Comparison of ENCODE assay signal across 23 mouse cellular contexts in the genomic region with DNA sequence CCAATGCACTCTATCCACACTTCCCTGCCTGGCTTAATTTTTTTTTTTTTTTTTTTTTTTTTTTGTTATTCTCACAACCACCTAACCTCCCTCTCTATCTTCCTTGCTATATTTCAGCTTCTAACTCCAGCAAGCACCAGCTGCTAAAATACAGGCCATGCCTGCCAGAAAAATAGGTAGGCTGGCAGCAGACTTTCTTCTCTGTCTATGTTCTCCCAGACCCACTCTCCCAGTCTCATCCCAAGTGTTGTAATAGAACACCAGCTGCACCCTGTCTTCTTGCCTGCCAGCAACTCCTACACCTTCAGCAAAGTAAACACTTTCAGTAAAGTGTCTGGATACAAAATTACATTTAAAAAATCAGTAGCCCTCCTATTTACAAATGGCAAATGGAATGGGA.
DNase-seq lines count a peak whose midpoint lies in the region; ATAC-seq lines count a peak whose summit lies in the region.
"Had no signal": no experiment of that assay in that cellular context is flagged by ENCODE, and none has a peak within 500 bp of the region (broad histone marks: within the 10 kb centered on the region; RNA-seq: fewer than 3 reads in every experiment).

No protein-coding gene starts in this region.

- no peaks in the 10 kb centered on the region for H3K4me1 ChIP-seq in intestine, embryonic 15.5 days (replicated peaks)
- H3K4me1 ChIP-seq: forebrain, embryonic 10.5 days; hindbrain, embryonic 12.5 days; limb, embryonic 10.5 days; midbrain, embryonic 15.5 days; stomach, embryonic 15.5 days had no signal

- H3K9ac ChIP-seq in intestine, embryonic 15.5 days: no peak overlapping the region
- H3K9ac ChIP-seq: hindbrain, embryonic 12.5 days; midbrain, embryonic 15.5 days; stomach, embryonic 15.5 days had no signal

- H3K4me3 ChIP-seq in intestine, embryonic 15.5 days (replicated peaks): no peak overlapping the region
- H3K4me3 ChIP-seq: forebrain, embryonic 10.5 days; hindbrain, embryonic 12.5 days; limb, embryonic 10.5 days; midbrain, embryonic 15.5 days; stomach, embryonic 15.5 days had no signal

- ATAC-seq in intestine, embryonic 15.5 days: no peak
- ATAC-seq: inflammation-experienced regulatory T-cells, adult 6 months; midbrain, embryonic 15.5 days had no signal

- H3K36me3 ChIP-seq in intestine, embryonic 15.5 days: no peaks in the 10 kb centered on the region
- H3K36me3 ChIP-seq: forebrain, embryonic 10.5 days; hindbrain, embryonic 12.5 days; limb, embryonic 10.5 days; midbrain, embryonic 15.5 days; stomach, embryonic 15.5 days had no signal

- no peak overlapping the region for H3K4me2 ChIP-seq in intestine, embryonic 15.5 days (replicated peaks)
- H3K4me2 ChIP-seq: heart, embryonic 11.5 days; hindbrain, embryonic 12.5 days; liver, embryonic 11.5 days; midbrain, embryonic 15.5 days; stomach, embryonic 15.5 days had no signal

- H3K27ac ChIP-seq in intestine, embryonic 15.5 days: no peak overlapping the region
- H3K27ac ChIP-seq: forebrain, embryonic 10.5 days; hindbrain, embryonic 12.5 days; limb, embryonic 10.5 days; midbrain, embryonic 15.5 days; stomach, embryonic 15.5 days had no signal

- DNase-seq in layer of hippocampus, adult 11-12 months (ENCODE audit: low spot score): peak; percentile 49
- DNase-seq in layer of hippocampus, postnatal 25 days (ENCODE audit: extremely low spot score in 1 of 2, low spot score in 1 of 2): no peak
- peak; percentile 41 to 51 for DNase-seq in layer of hippocampus, adult 8-10 months (ENCODE audit: low spot score in 2 of 2)
- peak; percentile 9 to 27 for DNase-seq in left cerebral cortex, adult 18-20 months (ENCODE audit: low spot score in 2 of 2)
- DNase-seq in right cerebral cortex, postnatal 36 days (ENCODE audit: low spot score in 2 of 2): peak; percentile 17 to 36
- DNase-seq in neural tube, embryonic 10.5 days (ENCODE audit: extremely low spot score, low spot score): no peak
- DNase-seq: adrenal gland, postnatal 36 days; cerebellum, adult 18-20 months; heart, postnatal 10 days; kidney, adult 8-10 months; kidney, postnatal 36 days; lung, adult 18-20 months; lung, postnatal 14 days; retina, postnatal 1 day had no signal

- H3K9me3 ChIP-seq in intestine, embryonic 15.5 days: no peaks in the 10 kb centered on the region
- H3K9me3 ChIP-seq: forebrain, embryonic 10.5 days; hindbrain, embryonic 12.5 days; limb, embryonic 10.5 days; midbrain, embryonic 15.5 days; stomach, embryonic 15.5 days had no signal

- no peaks in the 10 kb centered on the region for H3K27me3 ChIP-seq in intestine, embryonic 15.5 days (replicated peaks)
- H3K27me3 ChIP-seq: hindbrain, embryonic 12.5 days; midbrain, embryonic 15.5 days; stomach, embryonic 15.5 days had no signal

Comparison
In these comparisons a context has a peak if more than half of its experiments do, and no peak if none do; other contexts are left out.
1. DNase-seq: peak in layer of hippocampus, adult 11-12 months (single experiment), layer of hippocampus, adult 8-10 months (2 of 2), left cerebral cortex, adult 18-20 months (2 of 2) and right cerebral cortex, postnatal 36 days (2 of 2); none in layer of hippocampus, postnatal 25 days (0 of 2) and neural tube, embryonic 10.5 days (single experiment).